Mouse (Mus musculus) lung, postnatal 0 days (tissue): Measurements from ENCODE around the gene Slc17a6. TPM values are rescaled to one million over a fixed set of nuclear protein-coding genes. Genes with fewer than 3 reads are reported as not detected.
A peak's percentile ranks its signal among the peaks of the same experiment; 100 is the strongest.

Experiments used
- ATAC-seq: fragments of 200-750 bp; cut with Nextera tagmentation; 2 replicates; pipeline ENCODE4 v1.8.0; 2017; ENCODE audit warnings: moderate library complexity
- DNase-seq: peaks from one replicate; pipeline ENCODE4 v3.0.0-alpha.2; 2016; ENCODE audit warnings: low spot score
- H3K27ac ChIP-seq: fragments of 300-500 bp; sonication (generic); 2 replicates; pipeline ENCODE4 v1.5.1; 2014; ENCODE audit warnings: antibody characterized with exemption, mild to moderate bottlenecking, low read length, mixed read lengths
- H3K27me3 ChIP-seq: fragments of 300-500 bp; sonication (generic); replicated peaks from 2 replicates; pipeline ENCODE4 v1.6.1; 2014; ENCODE audit warnings: low read length, mixed read lengths; ENCODE audit not compliant: insufficient read depth
- H3K36me3 ChIP-seq: fragments of 300-500 bp; sonication (generic); 2 replicates; pipeline ENCODE4 v1.6.1; 2014; ENCODE audit warnings: low read length, mixed read lengths; ENCODE audit not compliant: insufficient read depth
- H3K4me1 ChIP-seq: fragments of 300-500 bp; sonication (generic); 2 replicates; pipeline ENCODE4 v1.6.1; 2014; ENCODE audit warnings: antibody characterized with exemption, low read depth, low read length, mixed read lengths; ENCODE audit not compliant: insufficient read depth
- H3K4me2 ChIP-seq: fragments of 300-500 bp; sonication (generic); replicated peaks from 2 replicates; pipeline ENCODE4 v1.6.1; 2014; ENCODE audit warnings: low read depth, mild to moderate bottlenecking, low read length, moderate library complexity, mixed read lengths
- H3K4me3 ChIP-seq: fragments of 300-500 bp; sonication (generic); 2 replicates; pipeline ENCODE4 v1.5.1; 2014; ENCODE audit warnings: low read depth, low read length
- H3K9ac ChIP-seq: fragments of 300-500 bp; sonication (generic); replicated peaks from 2 replicates; pipeline ENCODE4 v1.6.1; 2014; ENCODE audit warnings: low read depth, mild to moderate bottlenecking
- H3K9me3 ChIP-seq: fragments of 300-500 bp; sonication (generic); 2 replicates; pipeline ENCODE4 v1.6.1; 2016; ENCODE audit warnings: low read length, mixed read lengths
- CTCF ChIP-seq: IDR thresholded peaks from 2 replicates; pipeline ENCODE4 v1.5.1; 2016; ENCODE audit warnings: antibody characterized with exemption, mild to moderate bottlenecking
- EP300 ChIP-seq: IDR thresholded peaks from 2 replicates; pipeline ENCODE4 v1.6.1; 2016; ENCODE audit warnings: antibody characterized with exemption, mild to moderate bottlenecking, control low read depth
- WGBS: fragments of 180-500 bp; shearing (Covaris S2); extraction: QIAGEN DNeasy Blood & Tissue Kit; methylation state at CpG from one replicate; pipeline ENCODE4 v1.1.7; 2014; 5-methylcytosine and 5-hydroxymethylcytosine counted together
- polyA plus RNA-seq: library from polyadenylated mRNA; unstranded; fragments of >200 nt; fragmentation: Nextera tagmentation; extraction: Ambion mirVana; gene quantifications from 2 replicates; pipeline ENCODE4 v1.2.1, GENCODE M21; 2015

Slc17a6 gene
- polyA plus RNA-seq = not detected in 2 replicates

DNA sequence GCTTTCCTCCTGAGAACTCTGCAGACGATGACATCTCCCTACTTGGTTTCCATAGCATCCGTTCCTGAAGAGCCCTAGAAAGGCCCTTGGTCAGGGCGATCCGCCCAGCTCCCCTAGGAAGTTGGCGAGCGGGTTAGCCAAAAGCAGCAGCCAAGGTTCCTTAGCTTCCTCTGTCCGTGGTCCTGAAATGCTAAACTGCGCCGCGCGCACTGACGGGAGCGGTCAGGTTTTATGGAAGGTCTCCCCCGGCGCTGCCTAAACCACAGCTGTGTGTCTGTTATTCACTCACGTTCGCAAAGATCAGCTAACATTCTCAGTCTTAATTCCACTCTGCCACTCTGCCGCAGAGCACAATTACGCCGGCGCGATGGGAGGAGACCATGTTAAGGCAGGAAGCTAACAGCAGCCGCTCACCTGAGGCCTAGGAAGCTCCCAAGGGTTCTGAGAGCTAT is at the start of gene Slc17a6:
TSS of gene Slc17a6 (plus strand) at position 313 of the 452 bp plus-strand sequence.
- no peaks in the 10 kb centered on the region for H3K9me3 ChIP-seq
- H3K4me1 ChIP-seq = no peaks in the 10 kb centered on the region
- no peak within 1 kb of the TSS for H3K27ac ChIP-seq
- H3K4me3 ChIP-seq = no peak within 1 kb of the TSS
- no peak within 1 kb of the TSS for H3K9ac ChIP-seq
- WGBS = under 1% methylated on average over 23 of the region's 23 CpGs
- H3K36me3 ChIP-seq = no peaks in the 10 kb centered on the region
- H3K27me3 ChIP-seq = peaks cover 22% of the 10 kb centered on the region; the same call in 1 of the 2 replicates
- TF ChIP-seq EP300 (no peak), CTCF (no peak)
- no peak for ATAC-seq
- H3K4me2 ChIP-seq = no peak within 1 kb of the TSS
- DNase-seq = peak; percentile 54

DNA sequence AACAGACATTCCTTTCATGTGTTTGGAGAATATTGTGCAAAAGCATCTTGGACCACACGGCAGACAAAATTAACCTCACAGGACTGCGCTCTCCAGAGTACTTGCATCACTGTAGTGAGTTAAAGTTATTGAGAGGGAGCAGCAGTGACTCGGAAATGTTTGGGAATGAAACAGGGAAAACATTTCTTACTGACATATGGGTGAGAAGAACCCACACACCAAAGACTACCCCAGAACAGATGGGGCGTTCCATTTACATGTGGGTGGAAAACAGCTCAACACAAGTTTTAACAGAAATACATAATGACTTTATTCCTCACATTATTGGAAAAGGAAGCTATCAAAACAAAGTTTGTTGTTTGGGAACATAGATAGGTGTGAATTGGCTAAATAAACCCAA is 21.8 kb upstream of the Slc17a6 start:
- WGBS = 72% methylated on average over 4 of the region's 4 CpGs

DNA sequence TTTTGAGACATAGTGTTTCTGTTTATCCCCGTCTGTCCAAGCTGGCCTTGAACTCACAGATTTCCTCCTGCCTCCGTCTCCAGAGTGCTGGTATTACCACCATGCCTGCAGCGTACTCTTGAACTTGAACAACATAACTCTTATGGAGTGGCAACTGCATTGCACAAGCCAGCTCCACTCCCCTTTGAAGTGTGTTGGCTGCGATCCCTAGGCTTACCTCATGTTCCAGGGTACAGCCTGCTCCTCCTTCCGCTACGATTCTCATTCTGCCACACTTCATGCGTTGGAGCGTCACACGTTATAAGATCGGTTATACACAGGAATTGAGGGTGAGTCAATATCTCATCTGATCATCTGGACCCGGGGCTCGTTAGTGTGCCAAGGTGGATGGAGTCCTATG is 18.1 kb upstream of the Slc17a6 start:
- no peak overlapping the region for H3K4me3 ChIP-seq
- no peak for ATAC-seq
- H3K9me3 ChIP-seq = no peaks in the 10 kb centered on the region
- DNase-seq = no peak
- TF ChIP-seq CTCF = no peak
- TF ChIP-seq EP300 = no peak
- H3K4me1 ChIP-seq = no peaks in the 10 kb centered on the region
- no peak overlapping the region for H3K9ac ChIP-seq
- H3K27me3 ChIP-seq = no peaks in the 10 kb centered on the region
- H3K4me2 ChIP-seq = no peak overlapping the region
- no peaks in the 10 kb centered on the region for H3K36me3 ChIP-seq
- WGBS = 85% methylated on average over 12 of the region's 12 CpGs
- H3K27ac ChIP-seq = no peak overlapping the region

More for the DNA sequence above, 21.8 kb upstream of the Slc17a6 start:
- Histone ChIP-seq H3K36me3 (no peaks in the 10 kb centered on the region), H3K4me2 (no peak overlapping the region), H3K4me3 (no peak overlapping the region), H3K27ac (no peak overlapping the region), H3K27me3 (no peaks in the 10 kb centered on the region), H3K4me1 (no peaks in the 10 kb centered on the region), H3K9me3 (no peaks in the 10 kb centered on the region), H3K9ac (no peak overlapping the region)
- no peak for ATAC-seq
- no peak for TF ChIP-seq EP300
- TF ChIP-seq CTCF = no peak
- DNase-seq = no peak

DNA sequence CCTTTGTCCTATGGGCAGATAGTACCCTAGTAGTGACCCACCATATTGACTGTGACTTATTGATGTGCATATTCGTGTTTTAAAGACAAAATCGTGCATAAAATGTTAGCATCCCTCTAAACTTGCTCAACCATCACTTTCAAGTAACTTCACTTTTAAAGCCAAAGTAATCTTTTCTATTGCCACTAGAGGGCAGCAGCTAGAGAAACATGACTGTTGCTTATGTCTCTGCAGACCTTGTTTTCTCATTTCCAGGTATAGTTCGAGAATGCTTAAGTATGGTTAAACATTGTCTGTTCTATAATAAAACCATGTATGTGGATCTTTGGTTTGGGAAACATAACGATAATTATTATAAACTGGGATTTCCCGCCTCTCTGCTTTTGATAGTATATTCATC is 7.4 kb upstream of the Slc17a6 start:
- Histone ChIP-seq H3K9ac (no peak overlapping the region), H3K4me1 (no peaks in the 10 kb centered on the region), H3K27me3 (no peaks in the 10 kb centered on the region), H3K36me3 (no peaks in the 10 kb centered on the region), H3K27ac (no peak overlapping the region), H3K4me3 (no peak overlapping the region), H3K9me3 (no peaks in the 10 kb centered on the region), H3K4me2 (no peak overlapping the region)
- TF ChIP-seq EP300 = no peak
- TF ChIP-seq CTCF = peak; percentile 55
- DNase-seq (peak; percentile 13), ATAC-seq (no peak)
- WGBS = 33% methylated on average over 5 of the region's 5 CpGs

DNA sequence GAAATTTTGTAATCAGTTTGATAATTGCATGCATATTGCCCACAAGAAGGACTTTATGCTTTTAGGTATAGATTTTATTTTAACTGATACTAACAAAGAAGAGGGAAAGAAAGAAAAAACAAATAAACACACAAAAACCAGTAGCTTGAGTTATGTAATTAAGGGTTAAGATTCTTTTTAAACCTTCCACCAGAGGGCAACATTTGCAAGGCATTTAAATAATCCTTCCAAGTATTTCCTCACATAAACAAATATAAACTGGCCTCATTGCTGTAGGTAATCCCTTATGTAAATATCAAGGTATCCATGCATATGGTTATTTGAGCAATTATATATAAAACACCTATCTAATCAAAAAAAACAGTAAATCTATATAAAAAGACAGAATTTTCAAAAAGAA is 3.9 kb upstream of the Slc17a6 start:
- Histone ChIP-seq H3K4me2 (no peak overlapping the region), H3K9me3 (no peaks in the 10 kb centered on the region), H3K4me1 (no peaks in the 10 kb centered on the region), H3K27me3 (peaks cover 9% of the 10 kb centered on the region; the same call in 1 of the 2 replicates), H3K4me3 (no peak overlapping the region), H3K36me3 (no peaks in the 10 kb centered on the region), H3K9ac (no peak overlapping the region), H3K27ac (no peak overlapping the region)
- peak; percentile 14 for DNase-seq
- TF ChIP-seq CTCF (peak; percentile 39), EP300 (no peak)
- no peak for ATAC-seq

DNA sequence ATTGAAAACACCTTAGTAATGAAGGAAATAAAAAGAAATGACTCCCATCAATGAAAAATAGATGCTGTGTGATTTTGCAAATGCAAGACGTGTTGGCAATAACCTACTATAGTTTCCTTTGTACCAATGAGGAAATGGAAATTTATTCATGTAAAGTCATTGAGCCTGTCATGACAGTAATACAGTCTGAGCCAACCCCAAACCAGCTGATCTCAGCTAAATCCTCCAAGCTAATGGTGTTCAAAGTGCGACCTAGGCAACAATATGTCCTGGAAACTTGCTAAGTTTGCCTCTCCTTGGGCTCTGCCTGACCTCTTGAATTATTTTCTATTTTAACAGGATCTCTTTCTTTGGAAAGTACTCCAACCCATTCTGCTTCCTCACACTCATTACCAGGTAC is 3.4 kb upstream of the Slc17a6 start:
- TF ChIP-seq EP300 (no peak), CTCF (no peak)
- no peaks in the 10 kb centered on the region for H3K9me3 ChIP-seq
- DNase-seq (no peak), ATAC-seq (no peak)
- 23% methylated on average over 2 of the region's 2 CpGs for WGBS
- no peak overlapping the region for H3K4me2 ChIP-seq
- H3K36me3 ChIP-seq = no peaks in the 10 kb centered on the region
- H3K4me1 ChIP-seq = no peaks in the 10 kb centered on the region
- peaks cover 9% of the 10 kb centered on the region; the same call in 1 of the 2 replicates for H3K27me3 ChIP-seq
- no peak overlapping the region for H3K4me3 ChIP-seq
- H3K27ac ChIP-seq = no peak overlapping the region
- no peak overlapping the region for H3K9ac ChIP-seq

DNA sequence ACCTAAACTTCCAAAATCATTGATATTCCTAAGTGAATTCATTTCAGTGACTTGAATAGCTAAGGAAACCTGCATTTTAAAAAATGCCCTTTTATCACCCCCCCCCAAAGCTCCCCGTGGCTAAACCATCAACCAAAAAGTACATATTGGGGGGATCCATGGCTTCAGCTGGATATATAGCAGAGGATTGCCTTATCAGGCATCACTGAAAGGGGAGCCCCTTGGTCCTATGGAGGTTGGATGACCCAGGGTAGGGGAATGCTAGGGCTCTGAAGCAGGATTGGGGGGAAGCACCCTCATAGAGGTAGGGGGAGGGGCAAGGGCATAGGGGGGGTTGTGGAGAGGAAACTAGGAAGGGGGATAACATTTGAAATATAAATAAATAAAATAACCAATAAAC is 1.8 kb upstream of the Slc17a6 start:
- Histone ChIP-seq H3K36me3 (no peaks in the 10 kb centered on the region), H3K27ac (no peak overlapping the region), H3K4me2 (no peak overlapping the region), H3K4me3 (no peak overlapping the region), H3K9ac (no peak overlapping the region), H3K9me3 (no peaks in the 10 kb centered on the region), H3K4me1 (no peaks in the 10 kb centered on the region), H3K27me3 (peaks cover 18% of the 10 kb centered on the region; the same call in 1 of the 2 replicates)
- DNase-seq (no peak), ATAC-seq (no peak)
- WGBS = 24% methylated on average over 1 of the region's 1 CpGs
- TF ChIP-seq EP300 (no peak), CTCF (no peak)
